Mouse (Mus musculus): Measurements from ENCODE around the gene Nrde2. TPM values are rescaled to one million over a fixed set of nuclear protein-coding genes. Genes with fewer than 3 reads are reported as not detected.

Nrde2 gene
- total RNA-seq, 2 experiments from 2014 or later = 19.2 to 19.6 TPM

DNA sequence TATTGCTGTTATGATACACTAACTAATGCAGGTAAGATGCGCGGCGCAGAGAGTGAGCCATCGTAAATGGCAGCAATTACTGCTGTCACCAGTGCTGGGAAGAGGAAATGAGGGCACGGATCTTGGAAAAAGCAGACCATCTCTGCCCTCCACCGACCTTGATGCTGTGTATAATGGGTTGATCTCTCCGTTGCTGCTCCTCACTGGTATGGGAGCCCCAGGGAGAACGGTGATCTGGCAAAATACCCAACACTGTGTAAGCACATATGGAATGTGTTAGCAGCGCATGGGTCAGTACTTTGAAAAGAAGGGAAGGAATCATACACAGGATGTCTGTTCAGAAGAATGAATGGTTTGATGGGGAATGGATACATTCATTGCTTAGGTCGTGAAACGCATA is 66.4 kb downstream of the Nrde2 start:
- intact Hi-C loops (cut with DNase I) = no loop called here
- no peak for DNase-seq (ENCODE audit: low spot score in 2 of 2)

- intact Hi-C loops (cut with DNase I) = no loop called here
- DNase-seq (ENCODE audit: low spot score in 2 of 2) = no peak
These were observed 68.7 kb downstream of the Nrde2 start for GRCm38 (mm10) chr12:100090750-100091149.

DNA sequence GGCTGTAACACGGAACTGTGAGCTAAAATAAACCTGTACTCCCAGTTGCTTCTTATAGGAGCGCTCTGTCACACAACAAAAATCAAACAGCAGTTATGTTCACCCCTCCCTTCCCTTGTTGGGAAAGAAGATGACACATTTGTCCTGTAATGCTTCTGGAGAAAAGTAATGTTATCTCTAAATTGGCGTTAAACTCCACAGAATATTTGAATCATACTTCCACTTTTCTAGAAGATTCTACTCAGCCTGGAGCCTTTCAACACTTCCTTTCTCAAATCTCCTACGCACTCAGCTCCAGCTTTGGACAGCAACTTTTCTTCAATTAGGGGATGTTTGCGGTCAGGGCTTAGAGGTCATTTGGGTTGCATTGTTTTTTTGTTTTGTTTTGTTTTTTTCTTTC is 70.2 kb downstream of the Nrde2 start:
- intact Hi-C loops (cut with DNase I) = no loop called here
- DNase-seq (ENCODE audit: low spot score in 2 of 2) = no peak

- intact Hi-C loops (cut with DNase I) = no loop called here
- no peak for DNase-seq (ENCODE audit: low spot score in 2 of 2)
These were observed 71.4 kb downstream of the Nrde2 start for GRCm38 (mm10) chr12:100088026-100088425.

- intact Hi-C loops (cut with DNase I) = no loop called here
- DNase-seq (ENCODE audit: low spot score in 2 of 2) = no peak
These were observed 79.7 kb downstream of the Nrde2 start for GRCm38 (mm10) chr12:100079636-100080286.

- no peak for DNase-seq (ENCODE audit: low spot score in 2 of 2)
- intact Hi-C loops (cut with DNase I) = no loop called here
These were observed 83.7 kb downstream of the Nrde2 start for GRCm38 (mm10) chr12:100075715-100076114.

Other genes starting within 250 kb of the Nrde2 start
- gene Kcnk13, start 195.2 kb downstream of the Nrde2 start, total RNA-seq (2021) = 1 to 10 TPM; 5.9 to 7.2 TPM
- 100 to 1,000 TPM; 191 to 202 TPM for gene Psmc1, start 49.5 kb downstream of the Nrde2 start, total RNA-seq (2021)
- 1,000 to 10,000 TPM; 2,231 to 2,341 TPM for gene Calm1, start 39.8 kb upstream of the Nrde2 start, total RNA-seq (2021)